Mouse (Mus musculus): ENCODE data around the gene Rapgef6. TPM values are rescaled to one million over a fixed set of nuclear protein-coding genes. Genes with fewer than 3 reads are reported as not detected.

The Rapgef6 gene
- polyA plus RNA-seq, 1 experiment from 2014 or later = 30.7 TPM

GRCm38 (mm10) chr11:54521927-54522528 is 619 bp upstream of the Rapgef6 start:
- Histone ChIP-seq H3K9ac (ENCODE audit: low read length) (peak overlapping the region; percentile 80), H3K4me3 (ENCODE audit: low read length) (peak overlapping the region; percentile 100), H3K27me3 (ENCODE audit: control insufficient read depth, insufficient read depth, low read length) (no peaks in the 10 kb centered on the region), H3K36me3 (ENCODE audit: control insufficient read depth, insufficient read depth) (no peaks in the 10 kb centered on the region), H3K27ac (ENCODE audit: low read length) (peak overlapping the region; percentile 97), H3K9me3 (replicated peaks; ENCODE audit: control insufficient read depth, low read length) (no peaks in the 10 kb centered on the region), H3K4me1 (ENCODE audit: control insufficient read depth, insufficient read depth, low read length) (peaks cover 27% of the 10 kb centered on the region), H3K4me2 (ENCODE audit: low read depth, low read length) (peak overlapping the region; percentile 74)
- no peak for ATAC-seq (replicated peaks; ENCODE audit: extremely low read depth, insufficient read depth, low FRiP score)
- WGBS = 2% methylated on average over 18 of the region's 18 CpGs

GRCm38 (mm10) chr11:54523431-54524001 is 869 bp downstream of the Rapgef6 start:
- Histone ChIP-seq H3K4me2 (ENCODE audit: low read depth, low read length) (peak overlapping the region; percentile 76), H3K27ac (ENCODE audit: low read length) (peak overlapping the region; percentile 97), H3K4me3 (ENCODE audit: low read length) (peak overlapping the region; percentile 100), H3K9ac (ENCODE audit: low read length) (peak overlapping the region; percentile 97), H3K36me3 (ENCODE audit: control insufficient read depth, insufficient read depth) (no peaks in the 10 kb centered on the region), H3K27me3 (ENCODE audit: control insufficient read depth, insufficient read depth, low read length) (no peaks in the 10 kb centered on the region), H3K9me3 (replicated peaks; ENCODE audit: control insufficient read depth, low read length) (no peaks in the 10 kb centered on the region), H3K4me1 (ENCODE audit: control insufficient read depth, insufficient read depth, low read length) (peaks cover 29% of the 10 kb centered on the region)
- no peak for ATAC-seq (replicated peaks; ENCODE audit: extremely low read depth, insufficient read depth, low FRiP score)
- WGBS = 10% methylated on average over 10 of the region's 10 CpGs

GRCm38 (mm10) chr11:54528002-54528401 is 5.4 kb downstream of the Rapgef6 start:
- H3K27ac ChIP-seq (ENCODE audit: low read length) = no peak overlapping the region
- no peak for ATAC-seq (replicated peaks; ENCODE audit: extremely low read depth, insufficient read depth, low FRiP score)
- no peak overlapping the region for H3K9ac ChIP-seq (ENCODE audit: low read length)
- H3K36me3 ChIP-seq (ENCODE audit: control insufficient read depth, insufficient read depth) = no peaks in the 10 kb centered on the region
- H3K4me3 ChIP-seq (ENCODE audit: low read length) = no peak overlapping the region
- WGBS = 65% methylated on average over 2 of the region's 2 CpGs
- no peaks in the 10 kb centered on the region for H3K27me3 ChIP-seq (ENCODE audit: control insufficient read depth, insufficient read depth, low read length)
- no peaks in the 10 kb centered on the region for H3K9me3 ChIP-seq (replicated peaks; ENCODE audit: control insufficient read depth, low read length)
- H3K4me1 ChIP-seq (ENCODE audit: control insufficient read depth, insufficient read depth, low read length) = peaks cover 47% of the 10 kb centered on the region
- H3K4me2 ChIP-seq (ENCODE audit: low read depth, low read length) = no peak overlapping the region

- Histone ChIP-seq H3K27ac (ENCODE audit: low read length) (peak overlapping the region; percentile 89), H3K4me1 (ENCODE audit: control insufficient read depth, insufficient read depth, low read length) (peaks cover 40% of the 10 kb centered on the region)
These were observed 7.7 kb downstream of the Rapgef6 start for GRCm38 (mm10) chr11:54530391-54530790.

GRCm38 (mm10) chr11:54530916-54531315 is 8.3 kb downstream of the Rapgef6 start:
- Histone ChIP-seq H3K27me3 (ENCODE audit: control insufficient read depth, insufficient read depth, low read length) (no peaks in the 10 kb centered on the region), H3K9ac (ENCODE audit: low read length) (no peak overlapping the region), H3K4me3 (ENCODE audit: low read length) (no peak overlapping the region), H3K9me3 (replicated peaks; ENCODE audit: control insufficient read depth, low read length) (no peaks in the 10 kb centered on the region), H3K36me3 (ENCODE audit: control insufficient read depth, insufficient read depth) (no peaks in the 10 kb centered on the region), H3K4me2 (ENCODE audit: low read depth, low read length) (peak overlapping the region; percentile 17), H3K27ac (ENCODE audit: low read length) (peak overlapping the region; percentile 89), H3K4me1 (ENCODE audit: control insufficient read depth, insufficient read depth, low read length) (peaks cover 36% of the 10 kb centered on the region)
- ATAC-seq (replicated peaks; ENCODE audit: extremely low read depth, insufficient read depth, low FRiP score) = 0 out of 2 replicates have a peak, but pooled peaks have one; percentile 12
- WGBS = 86% methylated on average over 1 of the region's 1 CpGs

More at GRCm38 (mm10) chr11:54530391-54530790, 7.7 kb downstream of the Rapgef6 start:
- Histone ChIP-seq H3K36me3 (ENCODE audit: control insufficient read depth, insufficient read depth) (no peaks in the 10 kb centered on the region), H3K9ac (ENCODE audit: low read length) (no peak overlapping the region), H3K27me3 (ENCODE audit: control insufficient read depth, insufficient read depth, low read length) (no peaks in the 10 kb centered on the region), H3K4me3 (ENCODE audit: low read length) (no peak overlapping the region), H3K4me2 (ENCODE audit: low read depth, low read length) (peak overlapping the region; percentile 17), H3K9me3 (replicated peaks; ENCODE audit: control insufficient read depth, low read length) (no peaks in the 10 kb centered on the region)
- WGBS = 21% methylated on average over 1 of the region's 1 CpGs
- peak; percentile 78 for ATAC-seq (replicated peaks; ENCODE audit: extremely low read depth, insufficient read depth, low FRiP score)

GRCm38 (mm10) chr11:54533834-54534233 is 11.2 kb downstream of the Rapgef6 start:
- ATAC-seq (replicated peaks; ENCODE audit: extremely low read depth, insufficient read depth, low FRiP score) = no peak
- 58% methylated on average over 2 of the region's 2 CpGs for WGBS
- H3K9ac ChIP-seq (ENCODE audit: low read length) = no peak overlapping the region
- H3K27me3 ChIP-seq (ENCODE audit: control insufficient read depth, insufficient read depth, low read length) = no peaks in the 10 kb centered on the region
- peaks cover 27% of the 10 kb centered on the region for H3K4me1 ChIP-seq (ENCODE audit: control insufficient read depth, insufficient read depth, low read length)
- no peak overlapping the region for H3K4me3 ChIP-seq (ENCODE audit: low read length)
- H3K9me3 ChIP-seq (replicated peaks; ENCODE audit: control insufficient read depth, low read length) = no peaks in the 10 kb centered on the region
- no peak overlapping the region for H3K4me2 ChIP-seq (ENCODE audit: low read depth, low read length)
- no peak overlapping the region for H3K27ac ChIP-seq (ENCODE audit: low read length)
- H3K36me3 ChIP-seq (ENCODE audit: control insufficient read depth, insufficient read depth) = no peaks in the 10 kb centered on the region

- Histone ChIP-seq H3K9me3 (replicated peaks; ENCODE audit: control insufficient read depth, low read length) (no peaks in the 10 kb centered on the region), H3K36me3 (ENCODE audit: control insufficient read depth, insufficient read depth) (no peaks in the 10 kb centered on the region), H3K4me3 (ENCODE audit: low read length) (no peak overlapping the region), H3K4me2 (ENCODE audit: low read depth, low read length) (no peak overlapping the region), H3K27me3 (ENCODE audit: control insufficient read depth, insufficient read depth, low read length) (no peaks in the 10 kb centered on the region), H3K9ac (ENCODE audit: low read length) (no peak overlapping the region), H3K4me1 (ENCODE audit: control insufficient read depth, insufficient read depth, low read length) (peaks cover 22% of the 10 kb centered on the region), H3K27ac (ENCODE audit: low read length) (no peak overlapping the region)
- WGBS = 44% methylated on average over 6 of the region's 6 CpGs
- no peak for ATAC-seq (replicated peaks; ENCODE audit: extremely low read depth, insufficient read depth, low FRiP score)
These were observed 12.2 kb downstream of the Rapgef6 start for GRCm38 (mm10) chr11:54534871-54535270.

GRCm38 (mm10) chr11:54539031-54539430 is 16.4 kb downstream of the Rapgef6 start:
- no peak overlapping the region for H3K4me2 ChIP-seq (ENCODE audit: low read depth, low read length)
- no peaks in the 10 kb centered on the region for H3K27me3 ChIP-seq (ENCODE audit: control insufficient read depth, insufficient read depth, low read length)
- no peak overlapping the region for H3K9ac ChIP-seq (ENCODE audit: low read length)
- no peaks in the 10 kb centered on the region for H3K9me3 ChIP-seq (replicated peaks; ENCODE audit: control insufficient read depth, low read length)
- no peaks in the 10 kb centered on the region for H3K36me3 ChIP-seq (ENCODE audit: control insufficient read depth, insufficient read depth)
- no peak overlapping the region for H3K4me3 ChIP-seq (ENCODE audit: low read length)
- H3K27ac ChIP-seq (ENCODE audit: low read length) = no peak overlapping the region
- 66% methylated on average over 2 of the region's 2 CpGs for WGBS
- no peak for ATAC-seq (replicated peaks; ENCODE audit: extremely low read depth, insufficient read depth, low FRiP score)
- H3K4me1 ChIP-seq (ENCODE audit: control insufficient read depth, insufficient read depth, low read length) = peaks cover 5% of the 10 kb centered on the region

- Histone ChIP-seq H3K27ac (ENCODE audit: low read length) (no peak overlapping the region), H3K27me3 (ENCODE audit: control insufficient read depth, insufficient read depth, low read length) (no peaks in the 10 kb centered on the region), H3K36me3 (ENCODE audit: control insufficient read depth, insufficient read depth) (no peaks in the 10 kb centered on the region), H3K4me3 (ENCODE audit: low read length) (no peak overlapping the region), H3K9me3 (replicated peaks; ENCODE audit: control insufficient read depth, low read length) (no peaks in the 10 kb centered on the region), H3K4me1 (ENCODE audit: control insufficient read depth, insufficient read depth, low read length) (peaks cover 5% of the 10 kb centered on the region), H3K9ac (ENCODE audit: low read length) (no peak overlapping the region), H3K4me2 (ENCODE audit: low read depth, low read length) (no peak overlapping the region)
- no peak for ATAC-seq (replicated peaks; ENCODE audit: extremely low read depth, insufficient read depth, low FRiP score)
- 87% methylated on average over 2 of the region's 2 CpGs for WGBS
These were observed 16.8 kb downstream of the Rapgef6 start for GRCm38 (mm10) chr11:54539486-54539885.
